Mouse (Mus musculus): ENCODE measurements around the gene Ifnz.
"Not testable (repeated sequence)": the region's sequence is repeated elsewhere in the genome, so short reads cannot be mapped to it uniquely, and the experiment has no call there.

Gene Ifnz

DNA sequence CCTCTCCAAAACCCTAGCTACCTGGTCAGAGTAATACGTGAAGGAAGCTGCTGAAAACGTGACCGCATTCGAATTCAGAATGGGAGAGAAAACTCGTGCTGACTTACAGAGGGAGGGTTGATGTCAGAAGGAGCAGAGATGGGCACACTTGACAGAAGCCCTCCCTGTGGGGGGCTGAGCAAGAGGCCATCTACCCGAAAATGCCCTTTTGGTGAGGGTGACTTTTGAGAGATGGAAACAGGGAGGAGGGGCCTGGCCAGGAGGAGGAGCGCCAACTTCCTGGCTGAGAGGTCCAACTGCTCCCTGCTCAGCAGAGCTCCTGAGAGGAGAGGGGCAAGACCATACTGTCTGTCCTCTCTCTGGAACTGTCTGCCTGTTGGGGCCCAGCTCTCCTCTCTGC is at the start of gene Ifnz:
Gene Ifnz (plus strand): TSS at position 301 of the 400 bp plus-strand sequence.
- DNase-seq, result not testable (repeated sequence)

DNA sequence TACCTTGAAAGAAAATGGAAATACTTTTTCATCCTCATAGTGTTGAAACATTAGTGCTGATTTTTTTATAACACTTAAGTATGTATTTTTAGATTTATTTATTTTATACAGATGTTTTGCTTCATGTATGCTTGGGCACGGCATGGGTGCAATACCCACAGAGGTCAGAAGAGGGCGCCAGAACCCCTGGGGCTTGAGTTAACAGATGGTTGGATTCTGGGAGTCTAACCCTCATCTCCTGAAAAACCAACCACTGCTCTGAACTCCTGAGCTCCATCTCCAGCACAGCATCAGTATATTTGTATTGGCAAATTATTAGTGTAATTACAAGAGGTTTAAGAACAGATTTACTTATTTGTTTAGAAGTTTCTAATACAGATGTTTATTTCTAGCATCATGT is 43.5 kb upstream of the Ifnz start:
- DNase-seq, result peak; percentile 86 to 87

DNA sequence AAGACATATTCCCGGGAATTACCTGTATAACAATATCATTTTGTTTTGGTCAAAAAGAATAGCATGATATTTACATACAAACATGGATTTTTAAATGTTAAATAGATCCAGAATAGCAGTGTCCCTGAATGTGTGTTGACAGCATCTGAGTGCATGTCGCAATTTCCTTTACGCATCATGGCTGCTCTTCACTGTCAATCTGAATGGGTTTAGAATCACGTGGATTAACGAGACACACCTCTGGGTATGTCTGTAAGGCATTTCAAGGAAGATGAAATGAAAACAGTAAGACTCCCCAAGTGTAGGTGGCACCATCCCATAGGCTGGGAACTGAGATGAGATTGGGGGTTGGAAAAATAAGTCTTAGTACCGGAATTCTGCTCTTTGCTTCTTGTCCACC is 42.9 kb upstream of the Ifnz start:
- DNase-seq, result no peak

DNA sequence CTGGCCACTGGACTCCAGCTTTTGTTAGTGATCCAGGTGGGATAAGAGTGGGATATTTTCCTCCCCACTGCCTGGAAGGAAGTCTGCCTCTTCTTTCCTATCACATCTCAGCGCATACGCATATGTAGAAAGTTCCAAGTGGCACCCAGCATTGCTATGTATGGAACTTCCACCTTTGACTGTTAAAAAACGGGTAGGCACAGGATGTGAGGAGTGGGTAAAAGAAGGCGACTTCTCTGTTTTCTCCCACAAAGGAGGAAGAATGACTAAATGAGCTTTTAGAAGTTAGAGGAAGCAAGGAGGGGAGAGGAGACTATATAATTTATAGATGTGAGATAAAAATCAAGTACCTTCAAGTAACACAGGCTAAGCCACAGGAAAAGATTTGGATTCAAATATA is 40.5 kb upstream of the Ifnz start:
- no peak for DNase-seq

DNA sequence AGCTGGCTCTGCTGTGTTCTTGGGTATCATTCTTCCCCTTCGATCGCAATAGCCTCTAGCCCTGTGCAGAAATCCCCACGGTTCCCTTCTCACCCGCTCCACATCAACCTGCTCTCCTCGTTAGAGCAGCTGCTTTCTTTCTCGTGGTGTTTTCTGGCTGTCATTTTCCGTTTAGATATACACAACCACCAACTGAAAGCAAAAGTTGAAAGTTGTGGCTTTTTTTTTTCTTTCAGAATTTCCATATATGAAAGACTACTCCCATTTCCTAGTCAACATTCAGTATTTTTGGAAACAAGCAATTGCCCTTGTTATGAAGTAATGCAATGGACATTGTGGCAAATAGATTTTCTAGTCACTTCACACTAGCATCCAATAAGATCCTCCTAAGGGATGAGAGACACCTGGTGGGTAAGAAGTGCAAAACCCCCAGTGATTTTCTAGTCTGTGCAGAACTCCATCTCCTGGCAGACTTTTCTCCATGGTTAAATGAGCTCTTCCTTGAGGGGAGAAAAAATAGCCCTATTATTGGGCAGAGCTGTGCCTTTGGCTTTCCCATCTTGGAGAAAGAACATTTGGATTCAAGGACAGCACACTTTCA is 39.1 kb upstream of the Ifnz start:
- no peak for DNase-seq

DNA sequence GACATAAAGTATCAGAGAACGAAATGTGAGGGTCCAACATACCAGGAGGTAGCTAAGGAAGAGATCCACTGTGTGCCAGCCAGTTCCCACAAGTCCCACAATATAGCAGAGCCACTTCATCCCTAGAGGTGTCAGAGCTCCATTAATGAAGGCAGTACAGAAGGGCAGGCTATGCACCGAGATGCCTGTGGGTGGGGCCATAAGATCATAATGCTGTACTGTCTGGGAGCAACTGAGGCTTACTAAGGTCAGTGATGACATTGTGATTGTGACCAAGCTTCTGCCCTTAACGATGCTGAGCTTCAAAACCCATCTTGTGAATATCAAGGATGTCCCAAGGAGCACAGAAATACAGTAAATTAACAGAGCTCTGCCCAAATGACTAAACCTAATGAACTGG is 37.7 kb upstream of the Ifnz start:
- no peak for DNase-seq

DNA sequence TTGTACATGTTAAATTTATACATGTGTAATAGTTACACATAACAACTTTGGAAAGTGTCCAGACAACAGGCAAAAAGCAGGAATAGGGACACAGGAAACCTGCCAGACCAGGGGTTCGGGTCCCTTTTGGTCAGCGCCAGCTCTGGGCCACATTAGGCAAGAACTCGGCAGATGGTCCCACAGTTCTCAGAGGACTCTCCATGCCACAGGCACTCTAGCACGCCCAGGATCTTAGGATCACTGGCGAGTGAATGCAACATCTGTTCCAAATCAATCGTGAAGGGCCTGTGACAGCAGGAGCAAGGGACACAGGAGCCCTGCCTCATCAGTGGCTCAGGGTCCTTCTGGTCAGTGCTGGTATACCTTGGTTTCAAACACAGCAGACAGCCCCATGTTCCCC is 32.0 kb upstream of the Ifnz start:
- no peak for DNase-seq

DNA sequence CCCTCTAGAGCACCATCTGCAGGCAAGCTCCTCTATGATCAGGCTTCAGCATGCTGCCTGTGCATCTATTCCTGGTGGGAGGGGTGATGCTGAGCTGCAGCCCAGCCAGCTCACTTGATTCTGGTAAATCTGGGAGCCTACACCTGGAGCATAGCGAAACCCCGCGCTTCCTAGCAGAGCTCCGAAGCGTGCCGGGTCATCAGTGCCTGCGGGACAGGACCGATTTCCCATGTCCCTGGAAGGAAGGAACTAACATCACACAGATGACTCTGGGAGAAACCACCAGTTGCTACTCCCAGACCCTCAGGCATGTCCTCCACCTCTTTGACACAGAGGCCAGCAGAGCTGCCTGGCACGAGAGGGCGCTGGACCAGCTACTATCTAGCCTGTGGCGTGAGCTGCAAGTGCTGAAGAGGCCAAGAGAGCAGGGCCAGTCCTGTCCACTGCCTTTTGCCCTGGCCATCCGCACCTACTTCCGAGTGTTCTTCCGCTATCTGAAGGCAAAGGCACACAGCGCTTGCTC is 27.1 kb upstream of the Ifnz start, which contains the start of gene Gm13271:
Gene Gm13271 (plus strand): TSS at position 51 of the 523 bp plus-strand sequence.
- peak; percentile 76 to 78 for DNase-seq

DNA sequence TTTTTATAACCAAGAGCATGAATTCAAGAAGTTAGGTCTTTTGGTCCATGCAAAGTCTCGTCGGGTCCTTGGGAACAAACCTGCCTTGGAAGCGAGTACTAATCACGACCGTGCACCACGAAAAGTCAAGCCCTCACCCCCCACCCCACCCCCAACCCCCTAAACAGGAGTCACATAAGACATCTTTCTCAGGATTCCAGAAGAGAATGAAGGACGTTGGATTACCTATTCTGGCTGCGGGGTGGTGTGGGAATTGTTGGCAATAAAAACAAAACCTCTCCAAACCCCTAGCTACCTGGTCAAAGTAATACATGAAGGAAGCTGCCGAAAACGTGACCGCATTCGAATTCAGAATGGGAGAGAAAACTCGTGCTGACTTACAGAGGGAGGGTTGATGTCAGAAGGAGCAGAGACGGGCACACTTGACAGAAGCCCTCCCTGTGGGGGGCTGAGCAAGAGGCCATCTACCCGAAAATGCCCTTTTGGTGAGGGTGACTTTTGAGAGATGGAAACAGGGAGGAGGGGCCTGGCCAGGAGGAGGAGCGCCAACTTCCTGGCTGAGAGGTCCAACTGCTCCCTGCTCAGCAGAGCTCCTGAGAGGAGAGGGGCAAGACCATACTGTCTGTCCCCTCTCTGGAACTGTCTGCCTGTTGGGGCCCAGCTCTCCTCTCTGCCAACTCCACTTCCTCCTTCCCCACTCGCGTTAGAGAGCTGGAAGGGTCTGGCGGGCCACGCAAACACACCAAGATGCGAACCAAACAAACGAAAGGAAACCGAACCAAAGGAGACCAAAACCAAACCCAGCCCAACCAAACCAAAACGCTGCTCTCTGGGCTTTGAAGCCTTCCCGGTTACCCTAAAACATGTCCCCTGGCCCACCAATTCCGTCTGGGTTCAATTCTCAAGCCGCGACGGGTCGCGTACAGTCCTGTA is 25.1 kb upstream of the Ifnz start:
- DNase-seq, result not testable (repeated sequence)

DNA sequence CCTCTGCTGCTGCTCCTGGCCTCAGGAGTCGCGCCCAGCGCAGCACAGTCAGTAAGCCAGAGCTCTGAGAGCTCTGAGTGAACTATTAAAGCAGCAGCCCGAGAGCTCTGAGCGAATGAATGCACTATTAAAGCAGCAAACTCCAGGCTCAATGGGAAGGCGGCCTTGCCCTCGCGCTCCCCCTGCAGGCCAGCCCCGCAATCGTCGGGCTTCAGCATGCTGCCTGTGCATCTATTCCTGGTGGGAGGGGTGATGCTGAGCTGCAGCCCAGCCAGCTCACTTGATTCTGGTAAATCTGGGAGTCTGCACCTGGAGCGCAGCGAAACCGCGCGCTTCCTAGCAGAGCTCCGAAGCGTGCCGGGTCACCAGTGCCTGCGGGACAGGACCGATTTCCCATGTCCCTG is 24.3 kb upstream of the Ifnz start:
- peak; percentile 91 to 93 for DNase-seq

DNA sequence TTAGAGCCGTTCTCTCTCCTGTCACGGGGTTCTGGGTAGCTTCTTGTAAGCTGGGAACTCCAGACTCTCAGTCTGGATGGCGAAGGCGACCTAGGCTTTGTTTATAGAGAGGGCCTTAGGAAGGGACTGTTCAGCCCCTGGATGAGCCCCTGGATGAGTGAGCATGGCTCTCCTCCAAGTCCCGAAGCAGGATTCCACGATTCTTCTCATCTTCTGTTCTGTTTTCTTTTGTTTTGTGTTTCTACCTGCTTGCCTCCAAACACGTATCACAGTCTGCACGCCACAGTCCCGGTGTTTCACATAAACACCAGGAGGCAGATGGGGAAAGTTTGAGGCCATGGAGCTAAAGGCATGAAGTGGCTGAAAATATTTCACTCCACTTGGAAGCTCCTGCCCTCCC is 23.2 kb upstream of the Ifnz start:
- DNase-seq, result peak; percentile 22 to 27

DNA sequence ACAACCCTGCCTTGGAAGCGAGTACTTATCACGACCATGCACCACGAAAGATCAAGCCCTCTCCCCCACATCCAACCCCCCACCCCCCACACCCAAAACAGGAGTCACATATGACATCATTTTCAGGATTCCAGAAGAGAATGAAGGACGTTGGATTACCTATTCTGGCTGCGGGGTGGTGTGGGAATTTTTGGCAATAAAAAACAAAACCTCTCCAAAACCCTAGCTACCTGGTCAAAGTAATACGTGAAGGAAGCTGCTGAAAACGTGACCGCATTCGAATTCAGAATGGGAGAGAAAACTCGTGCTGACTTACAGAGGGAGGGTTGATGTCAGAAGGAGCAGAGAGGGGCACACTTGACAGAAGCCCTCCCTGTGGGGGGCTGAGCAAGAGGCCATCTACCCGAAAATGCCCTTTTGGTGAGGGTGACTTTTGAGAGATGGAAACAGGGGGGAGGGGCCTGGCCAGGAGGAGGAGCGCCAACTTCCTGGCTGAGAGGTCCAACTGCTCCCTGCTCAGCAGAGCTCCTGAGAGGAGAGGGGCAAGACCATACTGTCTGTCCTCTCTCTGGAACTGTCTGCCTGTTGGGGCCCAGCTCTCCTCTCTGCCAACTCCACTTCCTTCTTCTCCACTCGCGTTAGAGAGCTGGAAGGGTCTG is 22.2 kb upstream of the Ifnz start, which contains the start of gene Gm13283:
Gene Gm13283 (plus strand): TSS at position 510 of the 659 bp plus-strand sequence.
- DNase-seq, result peak; percentile 48 to 52

DNA sequence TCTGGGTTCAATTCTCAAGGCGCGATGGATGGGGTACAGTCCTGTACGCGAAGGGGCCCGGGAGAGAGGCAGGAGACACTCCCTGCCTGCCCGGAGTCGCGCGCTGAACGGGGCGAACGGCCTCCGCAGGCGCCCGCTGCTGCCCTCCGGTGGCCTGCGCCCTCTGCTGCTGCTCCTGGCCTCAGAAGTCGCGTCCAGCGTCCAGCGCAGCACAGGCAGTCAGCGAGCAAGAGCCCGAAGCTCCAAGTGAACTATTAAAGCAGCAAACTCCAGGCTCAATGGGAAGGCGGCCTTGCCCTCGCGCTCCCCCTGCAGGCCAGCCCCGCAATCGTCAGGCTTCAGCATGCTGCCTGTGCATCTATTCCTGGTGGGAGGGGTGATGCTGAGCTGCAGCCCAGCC is 21.5 kb upstream of the Ifnz start:
- peak; percentile 53 to 54 for DNase-seq

DNA sequence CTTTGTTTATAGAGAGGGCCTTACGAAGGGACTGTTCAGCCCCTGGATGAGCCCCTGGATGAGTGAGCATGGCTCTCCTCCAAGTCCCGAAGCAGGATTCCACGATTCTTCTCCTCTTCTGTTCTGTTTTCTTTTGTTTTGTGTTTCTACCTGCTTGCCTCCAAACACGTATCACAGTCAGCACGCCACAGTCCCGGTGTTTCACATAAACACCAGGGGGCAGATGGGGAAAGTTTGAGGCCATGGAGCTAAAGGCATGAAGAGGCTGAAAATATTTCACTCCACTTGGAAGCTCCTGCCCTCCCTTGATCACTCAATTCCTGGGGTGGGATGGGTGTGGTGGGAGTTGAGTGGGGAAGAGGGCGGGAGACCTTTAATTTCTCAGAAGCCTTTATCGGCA is 20.2 kb upstream of the Ifnz start:
- DNase-seq, result peak; percentile 79

DNA sequence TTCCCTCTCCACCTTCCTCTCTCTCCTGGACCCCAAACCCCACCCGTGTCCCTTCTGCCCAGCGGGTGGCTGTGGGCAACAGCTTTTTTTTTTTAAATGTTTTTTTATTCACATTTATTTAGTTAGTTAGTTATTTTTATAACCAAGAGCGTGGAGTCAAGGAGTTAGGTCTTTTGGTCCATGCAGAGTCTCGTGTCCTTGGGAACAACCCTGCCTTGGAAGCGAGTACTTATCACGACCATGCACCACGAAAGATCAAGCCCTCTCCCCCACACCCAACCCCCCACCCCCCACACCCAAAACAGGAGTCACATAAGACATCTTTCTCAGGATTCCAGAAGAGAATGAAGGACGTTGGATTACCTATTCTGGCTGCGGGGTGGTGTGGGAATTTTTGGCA is 19.6 kb upstream of the Ifnz start:
- DNase-seq, result peak in 1 of 2 experiments; percentile 17

DNA sequence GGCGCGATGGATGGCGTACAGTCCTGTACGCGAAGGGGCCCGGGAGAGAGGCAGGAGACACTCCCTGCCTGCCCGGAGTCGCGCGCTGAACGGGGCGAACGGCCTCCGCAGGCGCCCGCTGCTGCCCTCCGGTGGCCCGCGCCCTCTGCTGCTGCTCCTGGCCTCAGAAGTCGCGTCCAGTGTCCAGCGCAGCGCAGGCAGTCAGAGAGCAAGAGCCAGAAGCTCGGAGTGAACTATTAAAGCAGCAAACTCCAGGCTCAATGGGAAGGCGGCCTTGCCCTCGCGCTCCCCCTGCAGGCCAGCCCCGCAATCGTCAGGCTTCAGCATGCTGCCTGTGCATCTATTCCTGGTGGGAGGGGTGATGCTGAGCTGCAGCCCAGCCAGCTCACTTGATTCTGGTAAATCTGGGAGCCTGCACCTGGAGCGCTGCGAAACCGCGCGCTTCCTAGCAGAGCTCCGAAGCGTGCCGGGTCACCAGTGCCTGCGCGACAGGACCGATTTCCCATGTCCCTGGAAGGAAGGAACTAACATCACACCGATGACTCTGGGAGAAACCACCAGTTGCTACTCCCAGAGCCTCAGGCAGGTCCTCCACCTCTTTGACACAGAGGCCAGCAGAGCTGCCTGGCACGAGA is 18.4 kb upstream of the Ifnz start:
- DNase-seq, result peak; percentile 27 to 37

DNA sequence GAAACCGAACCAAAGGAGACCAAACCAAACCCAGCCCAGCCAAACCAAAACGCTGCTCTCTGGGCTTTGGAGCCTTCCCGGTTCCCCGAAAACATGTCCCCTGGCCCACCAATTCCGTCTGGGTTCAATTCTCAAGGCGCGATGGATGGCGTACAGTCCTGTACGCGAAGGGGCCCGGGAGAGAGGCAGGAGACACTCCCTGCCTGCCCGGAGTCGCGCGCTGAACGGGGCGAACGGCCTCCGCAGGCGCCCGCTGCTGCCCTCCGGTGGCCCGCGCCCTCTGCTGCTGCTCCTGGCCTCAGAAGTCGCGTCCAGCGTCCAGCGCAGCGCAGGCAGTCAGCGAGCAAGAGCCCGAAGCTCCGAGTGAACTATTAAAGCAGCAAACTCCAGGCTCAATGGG is 8.4 kb upstream of the Ifnz start, which contains the start of gene Gm13290:
Gene Gm13290 (plus strand): TSS at position 301 of the 400 bp plus-strand sequence.
- not testable (repeated sequence) for DNase-seq

DNA sequence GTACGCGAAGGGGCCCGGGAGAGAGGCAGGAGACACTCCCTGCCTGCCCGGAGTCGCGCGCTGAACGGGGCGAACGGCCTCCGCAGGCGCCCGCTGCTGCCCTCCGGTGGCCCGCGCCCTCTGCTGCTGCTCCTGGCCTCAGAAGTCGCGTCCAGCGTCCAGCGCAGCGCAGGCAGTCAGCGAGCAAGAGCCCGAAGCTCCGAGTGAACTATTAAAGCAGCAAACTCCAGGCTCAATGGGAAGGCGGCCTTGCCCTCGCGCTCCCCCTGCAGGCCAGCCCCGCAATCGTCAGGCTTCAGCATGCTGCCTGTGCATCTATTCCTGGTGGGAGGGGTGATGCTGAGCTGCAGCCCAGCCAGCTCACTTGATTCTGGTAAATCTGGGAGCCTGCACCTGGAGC is 5.3 kb upstream of the Ifnz start, which contains the start of gene Gm13289:
Gene Gm13289 (plus strand): TSS at position 301 of the 400 bp plus-strand sequence.
- not testable (repeated sequence) for DNase-seq

DNA sequence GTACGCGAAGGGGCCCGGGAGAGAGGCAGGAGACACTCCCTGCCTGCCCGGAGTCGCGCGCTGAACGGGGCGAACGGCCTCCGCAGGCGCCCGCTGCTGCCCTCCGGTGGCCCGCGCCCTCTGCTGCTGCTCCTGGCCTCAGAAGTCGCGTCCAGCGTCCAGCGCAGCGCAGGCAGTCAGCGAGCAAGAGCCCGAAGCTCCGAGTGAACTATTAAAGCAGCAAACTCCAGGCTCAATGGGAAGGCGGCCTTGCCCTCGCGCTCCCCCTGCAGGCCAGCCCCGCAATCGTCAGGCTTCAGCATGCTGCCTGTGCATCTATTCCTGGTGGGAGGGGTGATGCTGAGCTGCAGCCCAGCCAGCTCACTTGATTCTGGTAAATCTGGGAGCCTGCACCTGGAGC is 2.4 kb upstream of the Ifnz start, which contains the start of gene Gm13272:
Gene Gm13272 (plus strand): TSS at position 301 of the 400 bp plus-strand sequence.
- not testable (repeated sequence) for DNase-seq

DNA sequence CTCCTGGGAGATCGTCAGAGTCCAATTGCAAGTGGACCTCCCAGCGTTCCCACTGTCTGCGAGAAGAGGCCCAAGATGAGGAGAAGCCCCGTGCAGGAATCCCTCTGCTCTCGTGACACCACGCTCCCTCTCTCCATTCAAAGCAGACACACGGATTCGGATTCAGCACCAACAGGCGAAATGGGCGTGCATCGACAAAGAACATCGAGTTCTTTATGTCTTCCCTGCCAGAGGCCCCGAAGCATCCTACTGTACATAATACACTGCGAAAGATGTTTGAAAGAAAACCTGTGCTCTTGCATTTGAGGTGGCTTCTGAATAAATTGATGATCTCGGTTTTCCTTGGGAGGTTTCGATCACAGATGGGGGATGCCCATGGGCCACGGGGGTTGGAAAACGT is 1.6 kb upstream of the Ifnz start:
- DNase-seq, result peak in 1 of 2 experiments; percentile 26

DNA sequence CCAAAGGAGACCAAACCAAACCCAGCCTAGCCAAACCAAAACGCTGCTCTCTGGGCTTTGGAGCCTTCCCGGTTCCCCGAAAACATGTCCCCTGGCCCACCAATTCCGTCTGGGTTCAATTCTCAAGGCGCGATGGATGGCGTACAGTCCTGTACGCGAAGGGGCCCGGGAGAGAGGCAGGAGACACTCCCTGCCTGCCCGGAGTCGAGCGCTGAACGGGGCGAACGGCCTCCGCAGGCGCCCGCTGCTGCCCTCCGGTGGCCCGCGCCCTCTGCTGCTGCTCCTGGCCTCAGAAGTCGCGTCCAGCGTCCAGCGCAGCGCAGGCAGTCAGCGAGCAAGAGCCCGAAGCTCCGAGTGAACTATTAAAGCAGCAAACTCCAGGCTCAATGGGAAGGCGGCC is 404 bp downstream of the Ifnz start:
- peak; percentile 11 to 19 for DNase-seq

DNA sequence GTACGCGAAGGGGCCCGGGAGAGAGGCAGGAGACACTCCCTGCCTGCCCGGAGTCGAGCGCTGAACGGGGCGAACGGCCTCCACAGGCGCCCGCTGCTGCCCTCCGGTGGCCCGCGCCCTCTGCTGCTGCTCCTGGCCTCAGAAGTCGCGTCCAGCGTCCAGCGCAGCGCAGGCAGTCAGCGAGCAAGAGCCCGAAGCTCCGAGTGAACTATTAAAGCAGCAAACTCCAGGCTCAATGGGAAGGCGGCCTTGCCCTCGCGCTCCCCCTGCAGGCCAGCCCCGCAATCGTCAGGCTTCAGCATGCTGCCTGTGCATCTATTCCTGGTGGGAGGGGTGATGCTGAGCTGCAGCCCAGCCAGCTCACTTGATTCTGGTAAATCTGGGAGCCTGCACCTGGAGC is 3.5 kb downstream of the Ifnz start, which contains the start of gene Gm13276:
Gene Gm13276 (plus strand): TSS at position 301 of the 400 bp plus-strand sequence.
- DNase-seq, result not testable (repeated sequence)
